Mouse (Mus musculus) embryonic facial prominence, embryonic 11.5 days (tissue): ENCODE measurements at regions not wholly inside any gene's neighbourhood (a gene's known extent, or its start where the extent isn't known, plus 50 kb on each side); places are given as distances from the start of the nearest gene placed in this dataset.

Source experiments
- ATAC-seq: fragments of 200-750 bp; cut with Nextera tagmentation; replicated peaks from 2 replicates; pipeline ENCODE4 v1.8.0; 2017; ENCODE audit warnings: low read depth; ENCODE audit not compliant: insufficient number of reproducible peaks, low FRiP score, low TSS enrichment
- DNase-seq: peaks from one replicate; pipeline ENCODE4 v3.0.0-alpha.2; 2015; ENCODE audit warnings: low spot score
- H3K27ac ChIP-seq: fragments of 300-500 bp; sonication (generic); replicated peaks from 2 replicates; pipeline ENCODE4 v1.5.1; 2014; ENCODE audit warnings: mild to moderate bottlenecking, low read depth, low read length, control low read depth
- H3K27me3 ChIP-seq: fragments of 300-500 bp; sonication (generic); 2 replicates; pipeline ENCODE4 v1.6.1; 2014; ENCODE audit warnings: mild to moderate bottlenecking, low read length, moderate library complexity, mixed read lengths; ENCODE audit not compliant: control insufficient read depth, insufficient read depth
- H3K36me3 ChIP-seq: fragments of 300-500 bp; sonication (generic); replicated peaks from 2 replicates; pipeline ENCODE4 v1.6.1; 2014; ENCODE audit warnings: low read depth, mild to moderate bottlenecking, low read length, moderate library complexity, mixed read lengths; ENCODE audit not compliant: control insufficient read depth, insufficient read depth
- H3K4me1 ChIP-seq: fragments of 300-500 bp; sonication (generic); 2 replicates; pipeline ENCODE4 v1.6.1; 2014; ENCODE audit warnings: low read length, mixed read lengths; ENCODE audit not compliant: control insufficient read depth, insufficient read depth
- H3K4me2 ChIP-seq: fragments of 300-500 bp; sonication (generic); 2 replicates; pipeline ENCODE4 v1.6.1; 2014; ENCODE audit warnings: low read depth, mild to moderate bottlenecking, control low read depth, low read length, moderate library complexity
- H3K4me3 ChIP-seq: fragments of 300-500 bp; sonication (generic); 2 replicates; pipeline ENCODE4 v1.5.1; 2014; ENCODE audit warnings: low read depth, low read length, control low read depth
- H3K9ac ChIP-seq: fragments of 300-500 bp; sonication (generic); replicated peaks from 2 replicates; pipeline ENCODE4 v1.6.1; 2014; ENCODE audit warnings: mild to moderate bottlenecking, control low read depth, low read length
- H3K9me3 ChIP-seq: fragments of 300-500 bp; sonication (generic); replicated peaks from 2 replicates; pipeline ENCODE4 v1.6.1; 2016; ENCODE audit warnings: mild to moderate bottlenecking, low read length, inconsistent platforms, mixed read lengths; ENCODE audit not compliant: control insufficient read depth
- WGBS: fragments of 180-500 bp; shearing (Covaris S2); extraction: QIAGEN DNeasy Blood & Tissue Kit; methylation state at CpG from one replicate; pipeline ENCODE4 v1.1.7; 2014; 5-methylcytosine and 5-hydroxymethylcytosine counted together

GRCm38 (mm10) chr3:33717317-33717716 is 82.3 kb upstream of the Ttc14 start:
- no peak overlapping the region for H3K4me2 ChIP-seq
- no peaks in the 10 kb centered on the region for H3K27me3 ChIP-seq
- 79% methylated on average over 4 of the region's 4 CpGs for WGBS

GRCm38 (mm10) chr3:33727915-33728314 is 71.7 kb upstream of the Ttc14 start:
- H3K4me2 ChIP-seq, result no peak overlapping the region
- H3K36me3 ChIP-seq, result no peaks in the 10 kb centered on the region
- H3K9me3 ChIP-seq, result no peaks in the 10 kb centered on the region
- no peak overlapping the region for H3K4me3 ChIP-seq
- H3K4me1 ChIP-seq, result no peaks in the 10 kb centered on the region
- ATAC-seq (no peak), DNase-seq (no peak)
- H3K27me3 ChIP-seq, result no peaks in the 10 kb centered on the region
- no peak overlapping the region for H3K27ac ChIP-seq
- H3K9ac ChIP-seq, result no peak overlapping the region
- 91% methylated on average over 1 of the region's 1 CpGs for WGBS

More at GRCm38 (mm10) chr3:33717317-33717716, 82.3 kb upstream of the Ttc14 start:
- DNase-seq (no peak), ATAC-seq (no peak)
- Histone ChIP-seq H3K27ac (no peak overlapping the region), H3K4me1 (no peaks in the 10 kb centered on the region), H3K4me3 (no peak overlapping the region), H3K36me3 (no peaks in the 10 kb centered on the region), H3K9me3 (no peaks in the 10 kb centered on the region), H3K9ac (no peak overlapping the region)

- Histone ChIP-seq H3K36me3 (no peaks in the 10 kb centered on the region), H3K4me3 (no peak overlapping the region), H3K9me3 (no peaks in the 10 kb centered on the region), H3K27ac (no peak overlapping the region), H3K4me1 (no peaks in the 10 kb centered on the region), H3K27me3 (no peaks in the 10 kb centered on the region), H3K4me2 (no peak overlapping the region), H3K9ac (no peak overlapping the region)
- DNase-seq, result no peak
- no peak for ATAC-seq
- 86% methylated on average over 4 of the region's 4 CpGs for WGBS
These were observed 69.3 kb upstream of the Ttc14 start for GRCm38 (mm10) chr3:33730364-33730763.

GRCm38 (mm10) chr3:33737496-33737895 is 62.1 kb upstream of the Ttc14 start:
- DNase-seq (no peak), ATAC-seq (no peak)
- Histone ChIP-seq H3K9ac (no peak overlapping the region), H3K27ac (no peak overlapping the region), H3K36me3 (no peaks in the 10 kb centered on the region), H3K9me3 (no peaks in the 10 kb centered on the region), H3K4me2 (no peak overlapping the region), H3K4me1 (no peaks in the 10 kb centered on the region), H3K27me3 (no peaks in the 10 kb centered on the region), H3K4me3 (no peak overlapping the region)
- 63% methylated on average over 1 of the region's 1 CpGs for WGBS

- Histone ChIP-seq H3K27me3 (no peaks in the 10 kb centered on the region), H3K27ac (no peak overlapping the region), H3K9me3 (no peaks in the 10 kb centered on the region), H3K36me3 (no peaks in the 10 kb centered on the region), H3K4me2 (no peak overlapping the region), H3K4me3 (no peak overlapping the region), H3K4me1 (no peaks in the 10 kb centered on the region), H3K9ac (no peak overlapping the region)
- WGBS, result 85% methylated on average over 4 of the region's 4 CpGs
- ATAC-seq (no peak), DNase-seq (peak; percentile 4)
These were observed 57.5 kb upstream of the Ttc14 start for GRCm38 (mm10) chr3:33742138-33742537.
